Mouse (Mus musculus): ENCODE results near the gene Pclaf.

The Pclaf gene

DNA sequence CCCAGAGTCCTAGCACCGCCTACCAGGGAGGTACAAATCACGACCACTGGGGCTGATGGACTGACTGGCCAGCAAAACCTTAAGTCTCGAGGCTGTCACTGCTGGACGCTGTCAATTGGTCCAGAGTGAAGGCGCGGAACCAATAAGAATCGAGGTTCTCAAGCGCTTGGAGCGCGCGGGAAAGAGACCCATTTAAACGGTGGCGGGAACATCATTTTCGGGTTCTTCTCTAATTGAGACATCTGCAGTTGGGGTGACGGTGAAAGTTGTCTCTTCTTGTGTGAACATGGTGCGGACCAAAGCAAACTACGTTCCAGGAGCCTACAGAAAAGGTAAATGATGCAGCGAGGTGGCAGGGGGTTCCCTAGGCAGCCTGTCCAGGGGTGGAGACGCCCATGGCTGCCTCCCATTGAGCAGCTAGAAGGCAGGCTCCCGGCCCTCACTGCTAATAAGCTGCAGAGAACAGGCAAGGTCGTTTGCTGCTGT lies at the start of gene Pclaf:
TSS of gene Pclaf (plus strand) at position 95 of the 486 bp plus-strand sequence.
- DNase-seq (ENCODE audit: low spot score): peak; percentile 68

DNA sequence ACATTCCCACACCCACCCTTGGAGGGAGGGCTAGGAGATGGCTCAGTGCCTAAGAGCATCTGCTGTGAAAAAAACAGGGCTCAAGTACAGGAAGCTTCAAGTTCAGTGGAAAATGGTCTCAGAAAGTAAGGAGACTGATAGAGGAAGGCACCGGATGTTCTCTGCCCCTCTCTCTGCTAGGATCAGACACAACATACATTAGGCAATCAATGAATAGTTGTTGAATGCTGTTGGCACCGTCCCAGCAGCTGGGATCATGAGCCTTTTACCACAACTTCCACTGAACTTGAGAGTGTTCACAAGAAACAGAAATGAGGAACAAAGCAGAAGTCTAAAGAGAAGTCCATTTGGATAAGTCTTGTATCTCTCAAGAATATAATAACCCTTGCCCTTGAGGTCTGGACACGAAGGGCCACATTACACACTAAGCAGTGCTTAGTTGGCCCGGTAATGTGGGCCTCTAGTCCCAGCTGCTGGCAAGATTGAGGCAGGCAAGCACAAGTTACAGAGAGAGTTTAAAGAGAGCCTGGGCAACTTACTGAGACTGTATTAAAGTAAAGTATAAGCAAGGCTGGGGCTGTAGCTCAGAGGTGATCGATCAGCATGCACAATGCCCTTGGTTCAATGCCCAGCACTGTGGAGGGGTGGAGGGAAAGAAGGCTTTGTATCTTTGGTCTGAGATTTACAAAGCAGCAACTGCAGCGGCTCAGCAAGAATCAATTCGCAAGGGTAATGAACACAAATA lies 45.4 kb upstream of the Pclaf start:
- DNase-seq (ENCODE audit: low spot score): peak; percentile 54

GRCm38 (mm10) chr9:65848154-65848553 lies 41.9 kb upstream of the Pclaf start:
- peak; percentile 43 for DNase-seq (ENCODE audit: low spot score)

- peak; percentile 46 for DNase-seq (ENCODE audit: low spot score)
Observed at GRCm38 (mm10) chr9:65850203-65850602, 39.8 kb upstream of the Pclaf start.

- no peak for DNase-seq (ENCODE audit: low spot score)
Observed at GRCm38 (mm10) chr9:65859656-65860055, 30.4 kb upstream of the Pclaf start.

- DNase-seq (ENCODE audit: low spot score): peak; percentile 88
Observed at GRCm38 (mm10) chr9:65884564-65885315, 5.3 kb upstream of the Pclaf start.

DNA sequence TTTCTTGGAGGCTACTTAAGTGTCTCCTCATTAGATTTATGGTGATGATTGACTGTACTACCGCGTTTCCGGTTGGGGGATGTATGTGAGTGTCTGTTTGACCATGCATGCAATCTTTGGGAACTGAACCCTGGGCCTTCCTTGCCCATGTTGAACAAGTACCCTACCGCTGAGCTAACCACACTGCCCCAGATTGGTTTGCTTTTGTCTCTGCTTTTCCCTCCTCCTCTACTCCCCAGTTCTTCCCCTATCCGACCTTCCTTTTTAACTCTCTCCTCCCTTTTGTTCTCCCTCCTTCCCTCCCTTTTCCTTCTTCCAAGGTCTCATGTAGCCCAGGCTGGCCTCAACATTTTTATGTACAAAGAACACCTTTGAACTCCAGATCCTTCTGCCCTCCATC lies 1.1 kb downstream of the Pclaf start:
- DNase-seq (ENCODE audit: low spot score): no peak

- no peak for DNase-seq (ENCODE audit: low spot score)
Observed at GRCm38 (mm10) chr9:65896977-65897376, 6.9 kb downstream of the Pclaf start.

DNA sequence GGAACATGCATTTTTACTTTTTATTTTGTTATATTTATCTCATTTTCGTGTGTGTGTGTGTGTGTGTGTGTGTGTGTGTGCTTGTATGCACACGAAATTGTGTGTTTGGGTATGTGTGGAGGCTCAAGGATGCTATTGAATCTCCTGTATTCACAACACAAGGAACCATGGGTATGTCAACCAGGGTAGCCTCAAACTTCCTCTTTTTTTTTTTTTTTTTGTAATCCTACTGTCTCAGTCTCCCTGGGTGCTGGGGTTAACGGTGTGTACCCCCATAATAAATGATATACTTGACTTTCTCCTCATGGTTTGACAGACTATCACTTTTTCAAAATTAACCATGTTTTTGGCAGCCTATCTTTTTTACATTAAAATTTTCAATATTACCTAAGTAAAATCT lies 12.8 kb downstream of the Pclaf start:
- DNase-seq (ENCODE audit: low spot score): no peak

GRCm38 (mm10) chr9:65903419-65903818 lies 13.4 kb downstream of the Pclaf start:
- no peak for DNase-seq (ENCODE audit: low spot score)

DNA sequence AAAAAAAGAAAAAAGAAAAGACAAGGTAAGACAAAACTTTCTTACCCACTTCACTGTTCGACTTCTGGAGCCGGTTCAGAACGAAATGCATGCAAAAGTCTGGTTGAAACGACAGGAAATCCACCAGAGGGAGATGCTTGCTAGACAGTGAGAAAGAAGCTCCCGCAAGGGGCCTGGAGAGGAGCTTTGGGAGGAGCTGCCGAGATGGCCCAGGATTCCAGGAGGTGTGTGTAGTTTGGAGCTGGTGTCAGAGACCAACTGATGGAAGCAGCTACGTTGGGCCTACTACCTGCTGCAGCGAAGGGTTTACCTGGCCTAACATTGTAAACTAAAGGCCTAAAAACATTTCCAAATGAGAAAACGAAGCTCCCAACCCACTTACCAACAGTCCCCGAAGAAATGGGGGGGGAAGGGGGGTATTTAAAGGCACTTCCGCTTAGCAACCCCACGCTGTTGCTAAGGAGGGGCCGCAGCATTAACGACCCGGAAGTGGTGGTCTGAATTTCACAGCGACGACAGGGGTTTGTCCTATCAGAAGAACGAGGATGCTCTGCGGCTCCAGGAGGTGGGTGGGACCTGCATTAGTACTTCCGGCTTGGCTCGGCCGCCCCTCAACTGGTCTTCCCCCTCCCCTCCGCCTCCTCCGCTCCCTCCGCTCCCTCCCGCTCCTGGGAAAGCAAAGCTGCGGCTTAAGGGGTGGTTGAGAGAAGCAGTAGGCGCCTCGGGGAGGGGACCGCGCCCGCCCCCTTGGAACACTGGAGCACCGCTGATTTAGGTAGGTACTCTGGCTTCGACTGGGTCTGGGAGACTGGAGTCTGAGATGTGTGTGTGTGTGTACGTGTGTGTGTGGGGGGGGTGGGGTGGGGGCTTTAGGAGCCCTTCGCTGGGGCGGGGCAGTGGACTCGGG lies 18.6 kb downstream of the Pclaf start, which contains the start of the genes Trip4 and Csnk1g1:
TSS of gene Trip4 (minus strand) at position 401 of the 907 bp plus-strand sequence.
TSS of gene Csnk1g1 (plus strand) at position 531 of the 907 bp plus-strand sequence.
- DNase-seq (ENCODE audit: low spot score): peak; percentile 97

DNA sequence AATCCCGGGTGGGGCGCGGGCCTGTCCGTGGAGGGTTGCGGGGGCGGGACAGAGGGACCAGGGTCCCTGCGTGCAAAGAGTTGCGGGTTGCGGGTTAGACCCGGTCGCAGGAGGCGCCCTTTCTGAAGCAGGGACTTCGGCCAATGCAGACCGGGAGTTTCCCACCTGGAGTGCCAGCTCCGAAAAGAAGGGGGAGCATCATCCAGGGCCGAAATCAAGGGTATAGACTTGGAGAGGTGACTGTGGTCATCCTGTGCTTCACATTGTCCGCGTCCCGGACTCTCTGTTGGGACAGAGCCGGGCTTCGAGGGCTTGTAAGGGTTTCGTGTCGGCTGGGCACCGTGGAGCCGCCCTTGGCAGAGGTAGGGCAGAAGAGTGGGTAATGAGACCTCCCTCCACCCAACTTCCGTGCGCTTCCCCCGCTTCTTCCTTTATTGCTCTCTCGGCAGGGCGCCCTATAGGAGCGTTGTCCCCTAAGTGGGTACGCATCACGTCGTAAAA lies 19.3 kb downstream of the Pclaf start:
- DNase-seq (ENCODE audit: low spot score): peak; percentile 50

- DNase-seq (ENCODE audit: low spot score): no peak
Observed at GRCm38 (mm10) chr9:65909837-65910236, 19.8 kb downstream of the Pclaf start.

- DNase-seq (ENCODE audit: low spot score): no peak
Observed at GRCm38 (mm10) chr9:65913976-65914375, 23.9 kb downstream of the Pclaf start.

GRCm38 (mm10) chr9:65917015-65917414 lies 27.0 kb downstream of the Pclaf start:
- no peak for DNase-seq (ENCODE audit: low spot score)

GRCm38 (mm10) chr9:65928456-65928855 lies 38.4 kb downstream of the Pclaf start:
- DNase-seq (ENCODE audit: low spot score): no peak

DNA sequence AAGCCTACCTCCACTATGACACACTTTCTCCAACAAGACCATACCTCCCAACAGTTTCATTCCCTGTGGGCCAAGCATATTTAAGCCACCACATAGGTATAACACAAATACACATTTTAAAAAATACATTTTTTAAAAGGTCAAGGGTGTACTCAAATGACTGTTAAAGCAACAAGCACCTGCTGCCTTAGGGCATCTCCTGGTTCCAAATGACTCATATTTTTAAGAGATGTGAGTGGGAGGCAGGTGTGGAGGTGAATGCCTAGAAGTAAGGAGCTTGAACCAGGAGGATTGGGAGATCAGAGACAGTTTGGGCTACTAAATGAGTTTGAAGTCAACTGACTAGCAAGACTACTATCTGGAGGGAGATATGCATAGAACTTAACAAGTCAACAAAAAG lies 39.8 kb downstream of the Pclaf start:
- DNase-seq (ENCODE audit: low spot score): no peak

- DNase-seq (ENCODE audit: low spot score): no peak
Observed at GRCm38 (mm10) chr9:65937566-65937965, 47.5 kb downstream of the Pclaf start.

DNA sequence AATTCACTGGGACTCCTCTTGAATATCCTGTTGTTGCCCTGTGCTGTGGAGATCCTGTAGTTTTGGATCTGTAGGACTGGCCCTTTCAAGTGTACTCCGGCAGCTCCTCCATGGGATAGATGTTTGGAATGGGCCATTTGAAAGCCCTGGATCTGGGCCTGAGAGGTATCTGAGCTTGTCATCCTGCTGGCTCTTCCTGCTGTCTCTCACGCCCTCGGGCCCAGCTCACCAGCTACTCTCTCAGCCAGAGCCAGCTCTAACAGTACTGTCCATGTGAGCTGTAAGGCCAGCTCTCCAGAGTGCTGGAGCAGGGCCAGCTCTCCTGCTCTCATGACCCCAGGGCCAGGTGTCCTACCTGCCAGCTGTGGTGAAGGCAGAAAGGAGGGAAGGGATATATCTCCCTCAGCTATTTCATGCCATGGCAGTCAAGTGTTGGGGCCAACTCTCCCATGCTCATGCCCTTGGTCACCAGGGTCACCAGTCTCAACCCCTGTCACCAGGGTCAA lies 61.1 kb downstream of the Pclaf start:
- DNase-seq (ENCODE audit: low spot score): no peak
